Mouse (Mus musculus): ENCODE data around the gene 4930544D05Rik. TPM values are rescaled to one million over a fixed set of nuclear protein-coding genes. Genes with fewer than 3 reads are reported as not detected.

4930544D05Rik gene
- not detected for polyA plus RNA-seq (2014; fragmentation: Illumina TruSeq; extraction: RNeasy Lipid Tissue Mini Kit (QIAGEN cat#74804); ENCODE audit: low read depth, low replicate concordance)

DNA sequence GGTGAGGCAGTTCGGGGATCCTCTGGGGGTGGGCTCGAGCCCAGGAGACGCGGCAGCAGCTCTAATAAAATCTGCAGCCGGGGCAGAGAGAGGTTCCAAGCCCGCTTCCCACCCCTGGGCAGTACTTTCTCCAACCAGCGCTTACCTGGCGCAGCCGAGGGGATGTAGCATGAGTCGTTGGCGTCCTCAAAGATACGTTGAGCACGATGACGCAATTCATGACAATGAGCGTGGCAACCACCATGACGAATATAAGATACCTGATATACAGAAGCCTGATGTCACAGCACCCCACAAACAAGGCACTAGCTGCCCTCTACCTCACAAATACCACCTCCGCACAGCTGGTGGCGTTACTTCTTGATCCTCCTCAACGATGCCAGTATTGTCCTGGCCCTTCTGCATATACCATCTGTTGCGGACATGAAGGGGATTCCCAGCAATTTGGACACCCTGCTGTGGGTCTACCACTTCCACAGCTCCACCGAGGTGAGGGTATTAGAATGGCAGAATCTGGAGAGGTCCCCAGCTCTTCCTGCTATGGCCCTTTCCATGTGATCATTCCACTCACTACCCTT is at the start of gene 4930544D05Rik:
4930544D05Rik (plus strand) TSS at position 333 of the 578 bp plus-strand sequence.

DNA sequence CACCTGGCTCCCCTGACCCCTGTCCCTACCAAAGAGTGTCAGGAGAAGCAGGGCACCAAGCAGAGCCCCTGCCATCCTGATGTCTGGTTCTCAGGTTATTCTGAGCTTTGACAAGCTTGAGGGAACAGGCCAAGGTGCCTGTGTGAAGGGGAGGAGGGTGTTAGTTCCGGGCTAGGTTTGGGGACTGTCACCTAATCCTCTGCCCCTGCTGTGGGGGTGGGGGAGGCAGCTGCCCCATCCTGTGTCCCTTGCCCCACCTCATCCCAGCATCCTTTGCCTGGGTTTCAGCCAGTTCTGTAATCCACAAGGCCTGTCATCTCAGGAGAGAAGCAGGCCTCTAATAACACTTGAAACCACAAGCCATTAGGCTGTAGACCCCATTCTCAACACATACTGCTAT is 3.5 kb downstream of the 4930544D05Rik start, which contains the start of gene Chrne:
Chrne (minus strand) TSS at position 116 of the 400 bp plus-strand sequence.

DNA sequence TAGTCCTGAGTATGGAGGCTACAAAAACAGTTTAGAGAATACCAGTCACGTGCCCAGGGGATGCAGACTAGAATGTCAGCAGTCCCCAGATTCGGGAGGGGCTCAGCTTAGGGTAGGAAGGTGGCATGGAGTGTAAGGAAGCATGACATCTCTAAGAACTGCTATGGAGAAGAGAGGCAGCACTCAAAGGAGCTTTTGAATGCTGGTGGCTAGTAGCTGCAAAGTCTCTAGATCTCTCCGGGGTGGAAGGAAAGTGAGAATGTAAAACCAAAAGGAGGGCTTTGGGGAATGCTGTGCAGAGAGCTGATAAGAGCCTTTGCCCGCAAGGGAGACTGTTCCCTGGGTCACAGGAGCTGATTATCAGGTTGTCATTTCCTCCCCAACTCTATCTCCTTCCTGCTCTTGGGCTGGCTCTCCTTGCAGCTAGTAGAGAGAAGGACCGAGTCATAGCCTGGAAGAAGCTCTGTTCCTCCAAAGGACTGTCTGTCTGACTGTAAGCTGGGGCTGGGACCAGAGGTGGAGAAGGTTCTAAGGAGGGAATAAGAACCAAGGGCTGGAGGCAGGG is 23.1 kb downstream of the 4930544D05Rik start, which contains the start of gene Gp1ba:
Gp1ba (plus strand) TSS at position 409 of the 565 bp plus-strand sequence.

DNA sequence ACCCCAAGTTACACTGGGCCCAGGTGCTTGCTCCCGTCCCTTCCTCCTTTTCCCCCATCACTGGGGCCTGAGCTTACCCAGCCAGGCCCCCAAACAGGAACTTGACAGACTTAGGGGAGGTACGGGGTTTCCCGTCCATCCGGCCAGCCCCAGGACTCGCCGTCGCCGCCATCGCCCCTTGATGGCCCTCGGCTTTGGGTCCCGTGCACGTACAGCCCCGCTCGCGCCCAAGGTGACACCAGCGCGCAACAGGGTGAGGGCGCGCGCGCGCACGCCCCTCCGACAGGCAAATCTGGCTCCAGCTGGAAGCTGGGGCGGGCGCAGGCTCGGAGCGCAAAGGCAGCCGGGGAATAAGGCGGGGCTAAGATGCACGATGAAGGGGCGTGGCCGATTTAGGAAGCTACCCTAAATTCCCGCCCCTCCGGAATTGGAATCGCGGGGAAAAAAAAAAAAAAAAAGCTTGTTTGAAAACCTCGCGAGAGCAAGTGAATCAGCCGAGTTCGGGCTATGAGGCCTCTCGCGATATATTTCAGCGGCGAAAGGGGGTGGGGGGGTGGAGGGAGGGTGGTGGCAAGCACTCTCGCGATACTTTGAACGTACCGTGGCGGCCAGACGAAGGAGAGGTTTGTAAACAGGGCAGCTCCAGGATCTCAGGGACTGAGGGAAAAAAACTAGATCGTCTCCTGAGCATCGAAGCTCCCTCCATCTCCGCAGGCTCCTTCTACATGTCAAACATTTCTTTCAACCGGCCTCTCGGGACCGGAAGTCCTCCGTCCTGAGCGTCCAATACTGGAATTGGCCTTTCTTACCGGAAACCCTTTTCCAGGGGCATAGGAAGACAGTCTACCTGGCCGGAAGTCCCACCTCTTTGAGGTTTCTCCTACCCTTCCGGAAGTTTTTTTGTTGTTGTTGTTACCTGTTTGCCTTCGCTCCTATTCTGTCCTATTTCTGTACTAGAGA is 31.3 kb downstream of the 4930544D05Rik start, which contains the start of the genes Rnf167 and Slc25a11:
Rnf167 (plus strand) TSS at position 545 of the 960 bp plus-strand sequence.
Slc25a11 (minus strand) TSS at position 789 of the 960 bp plus-strand sequence.

DNA sequence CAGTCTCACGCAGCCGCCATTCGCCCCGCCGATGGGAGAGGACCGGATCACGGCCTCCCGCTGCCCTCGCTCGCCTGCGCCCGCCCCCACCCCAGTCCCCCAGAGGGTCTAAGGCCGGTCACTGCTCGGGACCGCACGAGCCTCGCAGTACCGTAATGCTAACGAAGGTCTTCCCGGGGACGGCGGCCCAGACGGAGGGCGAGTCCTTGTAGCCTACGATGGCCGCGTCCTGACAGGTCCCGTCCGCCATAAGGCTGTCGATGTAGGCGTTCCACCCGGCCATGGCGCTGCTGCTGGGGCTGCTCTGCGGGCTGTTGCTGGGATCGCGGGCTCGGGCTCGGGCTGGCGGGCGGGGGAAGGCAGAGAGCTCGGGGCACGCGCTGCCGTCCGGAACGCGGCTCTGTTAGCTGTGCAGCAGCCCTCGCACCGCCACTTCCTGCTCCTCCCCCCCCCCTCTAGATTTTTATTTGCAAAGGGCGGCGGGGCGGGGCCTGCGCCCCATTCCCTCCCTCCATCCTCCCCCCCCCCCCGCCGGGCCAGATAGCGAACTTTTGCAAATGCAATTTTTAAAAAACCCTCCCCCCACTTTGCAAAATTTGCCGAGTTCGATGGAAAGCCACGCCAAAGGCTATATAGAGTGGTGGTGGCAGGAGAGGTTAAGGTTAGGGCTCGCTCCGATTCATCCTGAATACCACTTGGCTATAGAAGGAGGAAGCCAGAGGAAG is 38.7 kb downstream of the 4930544D05Rik start, which contains the start of gene Pfn1:
Pfn1 (minus strand) TSS at position 447 of the 725 bp plus-strand sequence.

DNA sequence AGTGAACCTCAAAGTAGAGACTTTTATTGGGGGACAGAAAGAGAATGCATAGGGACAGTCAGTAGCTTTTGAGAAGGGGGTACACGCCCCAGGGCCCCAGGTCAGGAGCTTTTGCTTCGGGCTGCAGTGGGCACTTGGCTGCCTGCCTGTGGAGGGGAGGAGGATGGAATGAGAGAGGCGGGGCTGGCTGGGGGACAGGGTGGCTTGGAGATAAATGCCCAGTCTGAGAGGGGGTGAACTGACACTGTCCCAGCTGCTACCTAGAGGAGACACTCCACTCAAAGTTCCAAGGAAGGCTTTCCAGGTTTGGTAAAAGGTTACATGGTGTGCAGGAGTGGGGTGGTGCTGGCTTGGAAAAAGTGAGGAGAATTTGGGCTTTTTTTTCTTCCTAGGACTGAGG is 41.3 kb downstream of the 4930544D05Rik start, which contains the start of gene Eno3:
Eno3 (plus strand) TSS at position 239 of the 400 bp plus-strand sequence.

Other genes starting within 250 kb of the 4930544D05Rik start
- gene Pelp1, start 205.8 kb upstream of the 4930544D05Rik start, polyA plus RNA-seq (2014; fragmentation: Illumina TruSeq; extraction: RNeasy Lipid Tissue Mini Kit (QIAGEN cat#74804); ENCODE audit: low read depth, low replicate concordance) = 13.6 TPM
- 15.8 TPM for gene Arrb2, start 183.2 kb upstream of the 4930544D05Rik start, polyA plus RNA-seq (2014; fragmentation: Illumina TruSeq; extraction: RNeasy Lipid Tissue Mini Kit (QIAGEN cat#74804); ENCODE audit: low read depth, low replicate concordance)
- 9.5 TPM for gene Med11, start 163.9 kb upstream of the 4930544D05Rik start, polyA plus RNA-seq (2014; fragmentation: Illumina TruSeq; extraction: RNeasy Lipid Tissue Mini Kit (QIAGEN cat#74804); ENCODE audit: low read depth, low replicate concordance)
- gene Zmynd15, start 156.4 kb upstream of the 4930544D05Rik start, polyA plus RNA-seq (2014; fragmentation: Illumina TruSeq; extraction: RNeasy Lipid Tissue Mini Kit (QIAGEN cat#74804); ENCODE audit: low read depth, low replicate concordance) = 2.3 TPM
- 12.2 TPM for gene Cxcl16, start 155.9 kb upstream of the 4930544D05Rik start, polyA plus RNA-seq (2014; fragmentation: Illumina TruSeq; extraction: RNeasy Lipid Tissue Mini Kit (QIAGEN cat#74804); ENCODE audit: low read depth, low replicate concordance)
- gene Tm4sf5, start 110.6 kb upstream of the 4930544D05Rik start, polyA plus RNA-seq (2014; fragmentation: Illumina TruSeq; extraction: RNeasy Lipid Tissue Mini Kit (QIAGEN cat#74804); ENCODE audit: low read depth, low replicate concordance) = 4.7 TPM
- gene Vmo1, start 101.2 kb upstream of the 4930544D05Rik start, polyA plus RNA-seq (2014; fragmentation: Illumina TruSeq; extraction: RNeasy Lipid Tissue Mini Kit (QIAGEN cat#74804); ENCODE audit: low read depth, low replicate concordance) = not detected
- not detected for gene Gltpd2, start 96.7 kb upstream of the 4930544D05Rik start, polyA plus RNA-seq (2014; fragmentation: Illumina TruSeq; extraction: RNeasy Lipid Tissue Mini Kit (QIAGEN cat#74804); ENCODE audit: low read depth, low replicate concordance)
- 275 TPM for gene Psmb6, start 90.5 kb upstream of the 4930544D05Rik start, polyA plus RNA-seq (2014; fragmentation: Illumina TruSeq; extraction: RNeasy Lipid Tissue Mini Kit (QIAGEN cat#74804); ENCODE audit: low read depth, low replicate concordance)
- gene Gm40193, start 82.9 kb upstream of the 4930544D05Rik start, polyA plus RNA-seq (2014; fragmentation: Illumina TruSeq; extraction: RNeasy Lipid Tissue Mini Kit (QIAGEN cat#74804); ENCODE audit: low read depth, low replicate concordance) = not detected
- gene Pld2, start 75.8 kb upstream of the 4930544D05Rik start, polyA plus RNA-seq (2014; fragmentation: Illumina TruSeq; extraction: RNeasy Lipid Tissue Mini Kit (QIAGEN cat#74804); ENCODE audit: low read depth, low replicate concordance) = 7.4 TPM
- 34.3 TPM for gene Mink1, start 53.0 kb upstream of the 4930544D05Rik start, polyA plus RNA-seq (2014; fragmentation: Illumina TruSeq; extraction: RNeasy Lipid Tissue Mini Kit (QIAGEN cat#74804); ENCODE audit: low read depth, low replicate concordance)
- not detected for gene Chrne, start 3.4 kb downstream of the 4930544D05Rik start, polyA plus RNA-seq (2014; fragmentation: Illumina TruSeq; extraction: RNeasy Lipid Tissue Mini Kit (QIAGEN cat#74804); ENCODE audit: low read depth, low replicate concordance)
- not detected for gene Gp1ba, start 23.3 kb downstream of the 4930544D05Rik start, polyA plus RNA-seq (2014; fragmentation: Illumina TruSeq; extraction: RNeasy Lipid Tissue Mini Kit (QIAGEN cat#74804); ENCODE audit: low read depth, low replicate concordance)
- gene Rnf167, start 31.4 kb downstream of the 4930544D05Rik start, polyA plus RNA-seq (2014; fragmentation: Illumina TruSeq; extraction: RNeasy Lipid Tissue Mini Kit (QIAGEN cat#74804); ENCODE audit: low read depth, low replicate concordance) = 66.5 TPM
- gene Slc25a11, start 31.6 kb downstream of the 4930544D05Rik start, polyA plus RNA-seq (2014; fragmentation: Illumina TruSeq; extraction: RNeasy Lipid Tissue Mini Kit (QIAGEN cat#74804); ENCODE audit: low read depth, low replicate concordance) = 630 TPM
- 286 TPM for gene Pfn1, start 38.8 kb downstream of the 4930544D05Rik start, polyA plus RNA-seq (2014; fragmentation: Illumina TruSeq; extraction: RNeasy Lipid Tissue Mini Kit (QIAGEN cat#74804); ENCODE audit: low read depth, low replicate concordance)
- 1,559 TPM for gene Eno3, start 41.4 kb downstream of the 4930544D05Rik start, polyA plus RNA-seq (2014; fragmentation: Illumina TruSeq; extraction: RNeasy Lipid Tissue Mini Kit (QIAGEN cat#74804); ENCODE audit: low read depth, low replicate concordance)
- gene Spag7, start 53.6 kb downstream of the 4930544D05Rik start, polyA plus RNA-seq (2014; fragmentation: Illumina TruSeq; extraction: RNeasy Lipid Tissue Mini Kit (QIAGEN cat#74804); ENCODE audit: low read depth, low replicate concordance) = 134 TPM
- gene Camta2, start 72.3 kb downstream of the 4930544D05Rik start, polyA plus RNA-seq (2014; fragmentation: Illumina TruSeq; extraction: RNeasy Lipid Tissue Mini Kit (QIAGEN cat#74804); ENCODE audit: low read depth, low replicate concordance) = 29.5 TPM
- gene Inca1, start 84.3 kb downstream of the 4930544D05Rik start, polyA plus RNA-seq (2014; fragmentation: Illumina TruSeq; extraction: RNeasy Lipid Tissue Mini Kit (QIAGEN cat#74804); ENCODE audit: low read depth, low replicate concordance) = 11.4 TPM
- gene Kif1c, start 84.7 kb downstream of the 4930544D05Rik start, polyA plus RNA-seq (2014; fragmentation: Illumina TruSeq; extraction: RNeasy Lipid Tissue Mini Kit (QIAGEN cat#74804); ENCODE audit: low read depth, low replicate concordance) = 315 TPM
- 9.2 TPM for gene Zfp3, start 148.4 kb downstream of the 4930544D05Rik start, polyA plus RNA-seq (2014; fragmentation: Illumina TruSeq; extraction: RNeasy Lipid Tissue Mini Kit (QIAGEN cat#74804); ENCODE audit: low read depth, low replicate concordance)
- not detected for gene Scimp, start 196.7 kb downstream of the 4930544D05Rik start, polyA plus RNA-seq (2014; fragmentation: Illumina TruSeq; extraction: RNeasy Lipid Tissue Mini Kit (QIAGEN cat#74804); ENCODE audit: low read depth, low replicate concordance)
- 25.0 TPM for gene Rabep1, start 228.9 kb downstream of the 4930544D05Rik start, polyA plus RNA-seq (2014; fragmentation: Illumina TruSeq; extraction: RNeasy Lipid Tissue Mini Kit (QIAGEN cat#74804); ENCODE audit: low read depth, low replicate concordance)